Mouse (Mus musculus): ENCODE measurements around the gene Hoxb7. TPM values are rescaled to one million over a fixed set of nuclear protein-coding genes. Genes with fewer than 3 reads are reported as not detected.

The Hoxb7 gene
- polyA plus RNA-seq, 1 experiment from 2014 or later = not detected

GRCm38 (mm10) chr11:96272024-96272921 is 14.2 kb upstream of the Hoxb7 start:
- no peaks in the 10 kb centered on the region for H3K9me3 ChIP-seq (replicated peaks)
- H3K36me3 ChIP-seq = no peaks in the 10 kb centered on the region
- no peak for DNase-seq (ENCODE audit: low spot score)
- peaks cover 100% of the 10 kb centered on the region for H3K27me3 ChIP-seq (ENCODE audit: low read depth, poor library complexity, severe bottlenecking)
- H3K27ac ChIP-seq (replicated peaks) = no peak overlapping the region
- WGBS = under 1% methylated on average over 58 of the region's 58 CpGs
- H3K4me3 ChIP-seq = no peak overlapping the region
- peaks cover 18% of the 10 kb centered on the region for H3K4me1 ChIP-seq

DNA sequence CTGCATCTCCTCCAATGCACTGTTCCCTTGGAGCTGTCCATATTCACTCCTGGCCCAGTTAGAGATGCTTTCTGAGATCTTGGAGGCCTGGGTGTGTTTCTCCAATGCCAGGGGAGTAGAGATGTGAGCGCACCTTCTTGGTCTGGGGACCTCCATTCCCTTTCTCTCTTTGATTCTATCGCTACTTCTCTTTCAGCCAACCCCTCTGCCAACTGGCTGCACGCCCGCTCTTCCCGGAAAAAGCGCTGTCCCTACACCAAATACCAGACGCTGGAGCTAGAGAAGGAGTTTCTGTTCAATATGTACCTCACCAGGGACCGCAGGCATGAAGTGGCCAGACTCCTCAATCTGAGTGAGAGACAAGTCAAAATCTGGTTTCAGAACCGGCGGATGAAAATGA is 12.0 kb upstream of the Hoxb7 start:
- no peak for DNase-seq (ENCODE audit: low spot score)
- Histone ChIP-seq H3K4me1 (peaks cover 18% of the 10 kb centered on the region), H3K36me3 (no peaks in the 10 kb centered on the region), H3K27ac (replicated peaks) (no peak overlapping the region), H3K27me3 (ENCODE audit: low read depth, poor library complexity, severe bottlenecking) (peaks cover 100% of the 10 kb centered on the region), H3K4me3 (no peak overlapping the region), H3K9me3 (replicated peaks) (no peaks in the 10 kb centered on the region)
- 3% methylated on average over 10 of the region's 10 CpGs for whole genome bisulfite sequencing

DNA sequence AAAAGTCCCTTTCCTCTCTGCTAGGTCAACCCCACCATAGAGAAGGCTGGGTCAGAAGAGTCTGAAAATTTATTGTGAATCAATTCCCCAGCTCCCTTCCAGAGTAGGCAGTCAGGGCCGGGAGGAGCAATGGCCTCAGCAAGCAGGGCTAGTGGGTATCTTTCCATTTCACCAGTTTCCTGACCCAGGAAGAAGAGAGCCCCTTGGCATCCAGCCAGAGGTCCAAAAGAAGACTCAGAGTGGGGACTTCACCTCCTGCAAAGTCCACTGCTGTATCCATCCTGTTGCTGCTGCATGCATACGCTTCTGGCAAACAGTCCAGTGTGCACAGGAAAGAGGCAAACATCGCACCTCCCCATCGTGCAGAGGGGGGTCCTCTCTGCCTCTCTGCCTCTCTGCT is 10.5 kb upstream of the Hoxb7 start:
- WGBS = 12% methylated on average over 4 of the region's 4 CpGs
- H3K36me3 ChIP-seq = no peaks in the 10 kb centered on the region
- peaks cover 17% of the 10 kb centered on the region for H3K4me1 ChIP-seq
- peaks cover 100% of the 10 kb centered on the region for H3K27me3 ChIP-seq (ENCODE audit: low read depth, poor library complexity, severe bottlenecking)
- DNase-seq (ENCODE audit: low spot score) = no peak
- H3K27ac ChIP-seq (replicated peaks) = no peak overlapping the region
- H3K9me3 ChIP-seq (replicated peaks) = no peaks in the 10 kb centered on the region
- H3K4me3 ChIP-seq = no peak overlapping the region

DNA sequence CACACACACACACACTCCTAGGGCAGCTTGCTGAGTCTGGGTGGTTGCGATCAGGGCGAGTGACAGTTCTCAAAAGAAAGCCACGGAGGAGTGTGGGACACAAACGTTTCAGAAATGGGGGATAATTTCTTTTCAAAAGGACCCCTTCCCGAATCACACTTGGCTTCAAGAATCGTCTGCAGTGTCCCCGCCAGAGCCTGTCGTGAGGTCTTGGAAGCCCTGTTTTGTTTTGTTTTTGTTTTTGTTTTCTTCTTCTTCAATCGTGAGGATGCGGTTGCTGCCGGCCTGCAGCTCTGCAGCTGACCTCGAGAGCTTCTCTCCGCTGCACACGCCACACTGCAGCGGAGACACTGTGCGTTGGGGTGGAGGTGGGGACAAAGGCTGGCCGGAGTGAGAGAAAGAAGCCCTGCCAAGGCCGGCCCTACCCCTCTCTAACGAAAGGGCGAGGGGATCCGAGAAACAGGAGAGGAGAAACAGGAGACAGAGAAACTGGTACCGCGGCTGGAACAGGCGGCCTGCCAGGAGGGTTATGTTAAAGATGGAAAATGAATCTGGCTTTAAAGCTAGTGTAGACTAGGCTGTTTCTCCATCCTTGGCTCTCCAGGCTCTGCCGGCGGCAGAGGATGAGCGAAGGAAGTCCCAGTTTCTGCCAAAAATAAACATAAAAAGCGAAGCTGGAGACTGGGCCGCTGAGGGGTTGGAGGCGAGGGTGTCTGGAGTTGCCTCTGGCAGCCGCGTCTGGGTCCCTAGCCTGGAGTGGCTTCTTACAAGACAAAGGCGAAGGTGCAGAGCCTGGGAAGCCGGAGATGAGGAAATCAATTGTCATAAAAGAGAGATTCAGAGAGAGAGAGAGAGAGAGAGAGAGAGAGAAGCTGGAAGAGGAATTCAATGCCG is 9.0 kb upstream of the Hoxb7 start:
- H3K27me3 ChIP-seq (ENCODE audit: low read depth, poor library complexity, severe bottlenecking) = peaks cover 100% of the 10 kb centered on the region
- no peaks in the 10 kb centered on the region for H3K36me3 ChIP-seq
- no peak overlapping the region for H3K27ac ChIP-seq (replicated peaks)
- no peaks in the 10 kb centered on the region for H3K9me3 ChIP-seq (replicated peaks)
- WGBS = 1% methylated on average over 35 of the region's 35 CpGs
- H3K4me1 ChIP-seq = peaks cover 2% of the 10 kb centered on the region; the same call in 1 of the 2 replicates
- H3K4me3 ChIP-seq = no peak overlapping the region
- no peak for DNase-seq (ENCODE audit: low spot score)

DNA sequence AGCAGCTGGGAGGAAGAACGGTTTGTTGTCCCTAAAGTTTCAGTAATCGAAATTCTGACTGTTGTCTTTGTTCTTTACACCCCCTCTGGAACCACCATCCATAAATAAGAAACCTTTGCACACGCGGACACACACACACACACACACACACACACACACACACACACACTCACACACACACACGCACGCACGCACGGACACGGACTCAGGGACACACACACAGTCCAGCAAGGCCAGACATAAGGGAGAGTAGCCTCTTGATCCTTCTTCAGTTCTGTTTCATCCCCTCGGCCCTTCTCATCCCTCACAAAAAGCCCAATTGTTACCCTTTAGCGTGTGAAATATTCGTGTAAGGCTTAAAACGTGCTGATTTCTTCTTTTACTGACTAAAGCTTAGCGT is 8.1 kb upstream of the Hoxb7 start:
- Histone ChIP-seq H3K36me3 (no peaks in the 10 kb centered on the region), H3K9me3 (replicated peaks) (no peaks in the 10 kb centered on the region), H3K4me3 (no peak overlapping the region), H3K4me1 (peaks cover 6% of the 10 kb centered on the region), H3K27ac (replicated peaks) (no peak overlapping the region), H3K27me3 (ENCODE audit: low read depth, poor library complexity, severe bottlenecking) (peaks cover 100% of the 10 kb centered on the region)
- no peak for DNase-seq (ENCODE audit: low spot score)
- WGBS = 20% methylated on average over 14 of the region's 14 CpGs

- under 1% methylated on average over 9 of the region's 9 CpGs for WGBS
- Histone ChIP-seq H3K27me3 (ENCODE audit: low read depth, poor library complexity, severe bottlenecking) (peaks cover 100% of the 10 kb centered on the region), H3K9me3 (replicated peaks) (no peaks in the 10 kb centered on the region), H3K27ac (replicated peaks) (no peak overlapping the region), H3K36me3 (no peaks in the 10 kb centered on the region), H3K4me1 (peaks cover 8% of the 10 kb centered on the region), H3K4me3 (no peak overlapping the region)
- DNase-seq (ENCODE audit: low spot score) = peak; percentile 87
Measured at GRCm38 (mm10) chr11:96278773-96279172, 7.7 kb upstream of the Hoxb7 start.

DNA sequence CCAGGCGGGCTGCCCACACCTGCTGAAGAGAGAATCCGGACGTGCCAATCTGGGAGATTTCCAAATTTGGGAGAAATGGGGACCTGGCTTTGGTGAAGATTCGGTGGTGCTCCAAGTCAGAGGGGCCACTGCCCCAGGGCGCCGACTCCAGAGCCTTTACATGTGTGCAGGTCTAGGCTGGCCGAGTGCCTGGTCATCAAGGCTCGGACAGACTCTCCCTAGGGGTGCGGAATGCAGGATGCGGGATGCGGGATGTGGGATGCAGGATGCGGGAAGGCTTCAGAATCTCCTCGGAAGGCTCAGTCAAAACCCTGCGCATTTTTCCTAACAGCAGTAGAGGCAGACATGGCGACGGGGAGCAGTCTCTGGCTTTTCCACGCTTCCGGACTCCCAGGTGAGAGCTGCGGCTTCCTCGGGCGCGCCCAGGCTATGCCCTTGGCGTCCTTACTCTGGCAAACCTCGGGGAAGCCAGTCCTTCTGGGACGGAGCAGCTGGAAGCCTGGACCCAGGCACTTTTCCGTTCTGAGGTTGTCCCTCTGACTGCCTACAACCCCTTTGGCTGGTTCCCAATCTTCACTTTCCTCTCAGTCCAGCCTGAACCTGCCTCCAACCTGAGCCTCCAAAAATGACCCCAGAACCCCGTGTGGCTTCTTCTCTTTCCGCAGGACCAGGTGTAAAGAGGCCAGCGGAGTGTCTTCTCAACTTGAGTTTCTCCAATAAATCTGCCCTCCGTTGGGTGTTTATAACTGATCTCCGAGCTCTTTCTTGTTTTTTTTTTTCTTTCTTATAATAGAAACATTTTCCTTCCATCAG is 6.8 kb upstream of the Hoxb7 start:
- DNase-seq (ENCODE audit: low spot score) = no peak

GRCm38 (mm10) chr11:96280399-96281378 is 5.7 kb upstream of the Hoxb7 start:
- DNase-seq (ENCODE audit: low spot score) = no peak
- Histone ChIP-seq H3K27ac (replicated peaks) (no peak overlapping the region), H3K4me1 (peaks cover 24% of the 10 kb centered on the region), H3K36me3 (no peaks in the 10 kb centered on the region), H3K4me3 (no peak overlapping the region), H3K27me3 (ENCODE audit: low read depth, poor library complexity, severe bottlenecking) (peaks cover 100% of the 10 kb centered on the region), H3K9me3 (replicated peaks) (no peaks in the 10 kb centered on the region)
- 8% methylated on average over 8 of the region's 8 CpGs for WGBS

More for the DNA sequence above, 6.8 kb upstream of the Hoxb7 start:
- Histone ChIP-seq H3K4me3 (no peak overlapping the region), H3K27me3 (ENCODE audit: low read depth, poor library complexity, severe bottlenecking) (peaks cover 100% of the 10 kb centered on the region), H3K27ac (replicated peaks) (no peak overlapping the region), H3K36me3 (no peaks in the 10 kb centered on the region), H3K9me3 (replicated peaks) (no peaks in the 10 kb centered on the region), H3K4me1 (peaks cover 16% of the 10 kb centered on the region)
- 3% methylated on average over 31 of the region's 31 CpGs for WGBS

DNA sequence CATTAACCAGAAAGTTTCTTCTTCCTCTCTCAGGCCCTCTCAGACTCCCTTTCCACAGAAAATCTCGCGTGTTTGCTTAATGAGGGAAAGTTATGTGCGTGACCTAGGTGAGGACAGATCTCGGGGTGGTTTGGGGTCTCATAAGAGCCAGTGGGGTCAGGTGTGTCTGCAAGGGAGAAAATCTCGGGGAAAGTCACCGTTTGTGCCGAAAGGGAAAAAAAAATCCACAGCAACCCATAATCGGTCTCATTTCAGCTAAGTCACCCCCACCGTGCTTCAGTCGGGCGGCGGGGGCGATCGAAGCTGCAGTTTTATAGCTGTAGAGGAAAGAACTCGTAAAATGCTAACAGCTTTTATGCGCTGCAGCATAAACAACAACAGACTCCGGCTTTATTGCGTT is 5.0 kb upstream of the Hoxb7 start:
- H3K4me3 ChIP-seq = no peak overlapping the region
- 5% methylated on average over 18 of the region's 18 CpGs for WGBS
- no peak for DNase-seq (ENCODE audit: low spot score)
- no peak overlapping the region for H3K27ac ChIP-seq (replicated peaks)
- H3K36me3 ChIP-seq = no peaks in the 10 kb centered on the region
- peaks cover 24% of the 10 kb centered on the region for H3K4me1 ChIP-seq
- H3K27me3 ChIP-seq (ENCODE audit: low read depth, poor library complexity, severe bottlenecking) = peaks cover 100% of the 10 kb centered on the region
- no peaks in the 10 kb centered on the region for H3K9me3 ChIP-seq (replicated peaks)

GRCm38 (mm10) chr11:96281855-96282570 is 4.4 kb upstream of the Hoxb7 start, which contains the start of gene Hoxb8:
Gene Hoxb8, plus strand, starts transcription at chr11:96281905.
- DNase-seq (ENCODE audit: low spot score) = no peak
- peaks cover 28% of the 10 kb centered on the region for H3K4me1 ChIP-seq
- no peak within 1 kb of the TSS for H3K4me3 ChIP-seq
- peaks cover 100% of the 10 kb centered on the region for H3K27me3 ChIP-seq (ENCODE audit: low read depth, poor library complexity, severe bottlenecking)
- no peak within 1 kb of the TSS for H3K27ac ChIP-seq (replicated peaks)
- WGBS = 2% methylated on average over 27 of the region's 27 CpGs
- no peaks in the 10 kb centered on the region for H3K36me3 ChIP-seq
- no peaks in the 10 kb centered on the region for H3K9me3 ChIP-seq (replicated peaks)

Data from midbrain, embryonic 10.5 days (tissue).